Mouse (Mus musculus) bone marrow, adult 2 months (tissue): ENCODE data around the gene Ak7. TPM values are rescaled to one million over a fixed set of nuclear protein-coding genes. Genes with fewer than 3 reads are reported as not detected.
A peak's percentile ranks its signal among the peaks of the same experiment; 100 is the strongest.

Experiments
- H3K27ac ChIP-seq: fragments of 200-500 bp; 2 replicates; pipeline ENCODE4 v1.5.1; 2012; ENCODE audit warnings: low read depth, mild to moderate bottlenecking, control low read depth, inconsistent platforms, low read length; ENCODE audit not compliant: control insufficient read depth, poor library complexity, insufficient read depth
- H3K4me1 ChIP-seq: fragments of 200-500 bp; 2 replicates; pipeline ENCODE4 v1.6.1; 2011; ENCODE audit warnings: low read length; ENCODE audit not compliant: control insufficient read depth, insufficient read depth
- H3K4me3 ChIP-seq: fragments of 200-500 bp; replicated peaks from 2 replicates; pipeline ENCODE3; 2011; ENCODE audit warnings: mild to moderate bottlenecking, low read depth, low read length, control low read depth; ENCODE audit not compliant: control insufficient read depth
- CTCF ChIP-seq: fragments of 200-500 bp; IDR thresholded peaks from 2 replicates; pipeline ENCODE4 v1.5.1; 2011; ENCODE audit warnings: low read length, control low read depth; ENCODE audit not compliant: control insufficient read depth, insufficient read depth
- POLR2A ChIP-seq: fragments of 200-500 bp; IDR thresholded peaks from 2 replicates; pipeline ENCODE4 v1.6.1; 2011; ENCODE audit warnings: low read depth, mild to moderate bottlenecking, control low read depth, low read length, borderline replicate concordance; ENCODE audit not compliant: control insufficient read depth
- WGBS: fragments of 180-500 bp; shearing (Covaris S2); methylation state at CpG from one replicate; pipeline ENCODE4 v1.1.7; 2018; 5-methylcytosine and 5-hydroxymethylcytosine counted together
- polyA plus RNA-seq: library from polyadenylated mRNA; stranded (reverse); fragments of >200 nt; gene quantifications from 2 replicates; pipeline ENCODE4 v1.2.4, GENCODE M21; 2011; ENCODE audit warnings: low replicate concordance; ENCODE audit not compliant: missing spikeins, insufficient read depth, insufficient read length

Ak7 gene
- polyA plus RNA-seq, 1 experiment, result 0.80 TPM

GRCm38 (mm10) chr12:105786113-105786512, 80.3 kb downstream of the Ak7 start:
- Histone ChIP-seq H3K4me3 (peak overlapping the region; percentile 24), H3K4me1 (no peaks in the 10 kb centered on the region; the same call in 1 of the 2 replicates), H3K27ac (no peak overlapping the region)
- 71% methylated on average over 1 of the region's 1 CpGs for WGBS
- TF ChIP-seq CTCF (no peak), POLR2A (no peak)

GRCm38 (mm10) chr12:105787626-105788025, 81.8 kb downstream of the Ak7 start:
- Histone ChIP-seq H3K4me3 (no peak overlapping the region), H3K4me1 (no peaks in the 10 kb centered on the region; the same call in 1 of the 2 replicates), H3K27ac (no peak overlapping the region)
- TF ChIP-seq POLR2A (no peak), CTCF (no peak)
- 84% methylated on average over 2 of the region's 2 CpGs for WGBS

- TF ChIP-seq POLR2A (no peak), CTCF (no peak)
- Histone ChIP-seq H3K27ac (no peak overlapping the region), H3K4me1 (no peaks in the 10 kb centered on the region; the same call in 1 of the 2 replicates), H3K4me3 (no peak overlapping the region)
- WGBS, result 76% methylated on average over 6 of the region's 6 CpGs
These were observed 84.1 kb downstream of the Ak7 start for GRCm38 (mm10) chr12:105789885-105790284.

- 44% methylated on average over 2 of the region's 2 CpGs for WGBS
- Histone ChIP-seq H3K27ac (no peak overlapping the region), H3K4me3 (no peak overlapping the region), H3K4me1 (no peaks in the 10 kb centered on the region; the same call in 1 of the 2 replicates)
- no peak for TF ChIP-seq CTCF
- TF ChIP-seq POLR2A, result no peak
These were observed 89.1 kb downstream of the Ak7 start for GRCm38 (mm10) chr12:105794896-105795295.

- Histone ChIP-seq H3K4me3 (no peak overlapping the region), H3K27ac (no peak overlapping the region)
- TF ChIP-seq POLR2A (no peak), CTCF (no peak)
These were observed 92.2 kb downstream of the Ak7 start for GRCm38 (mm10) chr12:105798001-105798400.

GRCm38 (mm10) chr12:105805790-105806189, 100.0 kb downstream of the Ak7 start:
- TF ChIP-seq CTCF, result no peak
- TF ChIP-seq POLR2A, result no peak
- WGBS, result 93% methylated on average over 3 of the region's 3 CpGs
- Histone ChIP-seq H3K4me3 (no peak overlapping the region), H3K27ac (no peak overlapping the region), H3K4me1 (no peaks in the 10 kb centered on the region)

More at GRCm38 (mm10) chr12:105798001-105798400, 92.2 kb downstream of the Ak7 start:
- H3K4me1 ChIP-seq, result no peaks in the 10 kb centered on the region; the same call in 1 of the 2 replicates

- no peaks in the 10 kb centered on the region for H3K4me1 ChIP-seq
- no peak overlapping the region for H3K27ac ChIP-seq
- no peak for TF ChIP-seq POLR2A
- no peak for TF ChIP-seq CTCF
- WGBS, result 71% methylated on average over 3 of the region's 3 CpGs
- no peak overlapping the region for H3K4me3 ChIP-seq
These were observed 100.4 kb downstream of the Ak7 start for GRCm38 (mm10) chr12:105806205-105806604.

GRCm38 (mm10) chr12:105807416-105807815, 101.6 kb downstream of the Ak7 start:
- H3K4me3 ChIP-seq, result no peak overlapping the region
- no peak overlapping the region for H3K27ac ChIP-seq
- TF ChIP-seq POLR2A, result no peak
- TF ChIP-seq CTCF, result no peak
- 73% methylated on average over 7 of the region's 7 CpGs for WGBS
- no peaks in the 10 kb centered on the region for H3K4me1 ChIP-seq

- Histone ChIP-seq H3K4me3 (no peak overlapping the region), H3K4me1 (no peaks in the 10 kb centered on the region), H3K27ac (no peak overlapping the region)
- WGBS, result 31% methylated on average over 3 of the region's 3 CpGs
- no peak for TF ChIP-seq POLR2A
- no peak for TF ChIP-seq CTCF
These were observed 103.2 kb downstream of the Ak7 start for GRCm38 (mm10) chr12:105808945-105809344.
